Comparison of ENCODE assay signal across 8 mouse cellular contexts in genomic region chrX:96096513-96097210, GRCm38 (mm10). TPM values are rescaled to one million over a fixed set of nuclear protein-coding genes. Genes with fewer than 3 reads are reported as not detected.
DNase-seq lines count a peak whose midpoint lies in the region; ATAC-seq lines count a peak whose summit lies in the region.

No protein-coding gene starts in this region.

- DNase-seq in 3T3-L1 (ENCODE audit: low read depth, low spot score) (peak; percentile 75), R1 (ENCODE audit: low read depth, low spot score) (peak; percentile 56)
- peak; percentile 48 for DNase-seq in embryonic facial prominence, embryonic 14.5 days (ENCODE audit: low spot score)
- peak; percentile 27 to 38 for DNase-seq in heart, postnatal 14 days
- DNase-seq in limb, embryonic 11.5 days (ENCODE audit: low spot score), result peak; percentile 35
- DNase-seq in midbrain, embryonic 11.5 days (ENCODE audit: low spot score, missing footprints), result peak; percentile 88
- DNase-seq in frontal cortex, postnatal 10 days (ENCODE audit: low spot score in 2 of 2), result no peak

- intact Hi-C loops in heart, postnatal 14 days (cut with DNase I), result loop anchor here (2.0 to 5.0 kb wide), 3 partner anchors 36 to 76 kb away; no protein-coding TSS in a partner anchor

- peak; percentile 53 for ATAC-seq in embryonic facial prominence, embryonic 14.5 days (ENCODE audit: low read depth)
- peak; percentile 63; the same call in 1 of the 2 replicates for ATAC-seq in limb, embryonic 11.5 days (ENCODE audit: insufficient number of reproducible peaks, low FRiP score, low TSS enrichment, low read depth)
- peak; percentile 60 for ATAC-seq in midbrain, embryonic 11.5 days (ENCODE audit: low FRiP score)
- ATAC-seq in stomach, embryonic 14.5 days (ENCODE audit: insufficient number of reproducible peaks, insufficient read depth, low FRiP score, low read depth), result peak; percentile 53; the same call in 1 of the 2 replicates

- peak overlapping the region; percentile 61 for H3K4me2 ChIP-seq in embryonic facial prominence, embryonic 14.5 days (ENCODE audit: low read depth, low read length)
- H3K4me2 ChIP-seq in limb, embryonic 11.5 days (ENCODE audit: low read depth, severe bottlenecking), result peak overlapping the region; percentile 56
- peak overlapping the region; percentile 53 for H3K4me2 ChIP-seq in midbrain, embryonic 11.5 days
- H3K4me2 ChIP-seq in stomach, embryonic 14.5 days (replicated peaks; ENCODE audit: low read depth, low read length), result peak overlapping the region; percentile 47

- H3K27me3 ChIP-seq in embryonic facial prominence, embryonic 14.5 days (replicated peaks; ENCODE audit: control insufficient read depth, insufficient read depth, low read length), result peaks cover 13% of the 10 kb centered on the region
- no peaks in the 10 kb centered on the region for H3K27me3 ChIP-seq in limb, embryonic 11.5 days (ENCODE audit: control insufficient read depth, insufficient read depth, low read length)
- H3K27me3 ChIP-seq in midbrain, embryonic 11.5 days (ENCODE audit: control insufficient read depth, insufficient read depth, low read length), result no peaks in the 10 kb centered on the region
- H3K27me3 ChIP-seq in stomach, embryonic 14.5 days (ENCODE audit: control insufficient read depth, insufficient read depth, low read length), result no peaks in the 10 kb centered on the region

- H3K9ac ChIP-seq in embryonic facial prominence, embryonic 14.5 days (ENCODE audit: low read depth, low read length), result peak overlapping the region; percentile 67
- H3K9ac ChIP-seq in limb, embryonic 11.5 days (ENCODE audit: low read length), result peak overlapping the region; percentile 45
- peak overlapping the region; percentile 66 for H3K9ac ChIP-seq in midbrain, embryonic 11.5 days (ENCODE audit: low read length)
- H3K9ac ChIP-seq in stomach, embryonic 14.5 days (replicated peaks; ENCODE audit: low read depth, low read length), result peak overlapping the region; percentile 45

- H3K4me1 ChIP-seq in embryonic facial prominence, embryonic 14.5 days (ENCODE audit: control insufficient read depth, insufficient read depth, low read length), result no peaks in the 10 kb centered on the region
- no peaks in the 10 kb centered on the region for H3K4me1 ChIP-seq in limb, embryonic 11.5 days (ENCODE audit: control insufficient read depth, insufficient read depth, low read length)
- H3K4me1 ChIP-seq in midbrain, embryonic 11.5 days (ENCODE audit: control insufficient read depth, insufficient read depth, low read length), result no peaks in the 10 kb centered on the region
- H3K4me1 ChIP-seq in stomach, embryonic 14.5 days (ENCODE audit: control insufficient read depth, insufficient read depth, low read length), result no peaks in the 10 kb centered on the region

- H3K4me3 ChIP-seq in embryonic facial prominence, embryonic 14.5 days (ENCODE audit: low read depth, low read length), result peak overlapping the region; percentile 54
- H3K4me3 ChIP-seq in limb, embryonic 11.5 days (ENCODE audit: low read depth, low read length), result peak overlapping the region; percentile 48
- peak overlapping the region; percentile 46 for H3K4me3 ChIP-seq in midbrain, embryonic 11.5 days (ENCODE audit: low read depth, low read length)
- H3K4me3 ChIP-seq in stomach, embryonic 14.5 days (ENCODE audit: low read depth, low read length), result peak overlapping the region; percentile 40

- H3K36me3 ChIP-seq in embryonic facial prominence, embryonic 14.5 days (ENCODE audit: control insufficient read depth, insufficient read depth, low read length), result no peaks in the 10 kb centered on the region
- H3K36me3 ChIP-seq in limb, embryonic 11.5 days (ENCODE audit: control insufficient read depth, insufficient read depth, low read length), result no peaks in the 10 kb centered on the region
- H3K36me3 ChIP-seq in midbrain, embryonic 11.5 days (ENCODE audit: control insufficient read depth, insufficient read depth, low read length), result no peaks in the 10 kb centered on the region
- no peaks in the 10 kb centered on the region for H3K36me3 ChIP-seq in stomach, embryonic 14.5 days (ENCODE audit: control insufficient read depth, insufficient read depth, low read length)

- peak overlapping the region; percentile 70 for H3K27ac ChIP-seq in embryonic facial prominence, embryonic 14.5 days (replicated peaks; ENCODE audit: low read depth, low read length)
- H3K27ac ChIP-seq in limb, embryonic 11.5 days (replicated peaks; ENCODE audit: low read depth, low read length), result no peak overlapping the region
- no peak overlapping the region for H3K27ac ChIP-seq in midbrain, embryonic 11.5 days (ENCODE audit: low read depth, low read length)
- H3K27ac ChIP-seq in stomach, embryonic 14.5 days (ENCODE audit: low read length), result peak overlapping the region; percentile 66; the same call in 1 of the 2 replicates

- H3K9me3 ChIP-seq in embryonic facial prominence, embryonic 14.5 days (ENCODE audit: control insufficient read depth, low read length), result no peaks in the 10 kb centered on the region
- no peaks in the 10 kb centered on the region for H3K9me3 ChIP-seq in limb, embryonic 11.5 days (ENCODE audit: control insufficient read depth, low read length)
- H3K9me3 ChIP-seq in midbrain, embryonic 11.5 days (ENCODE audit: control insufficient read depth, low read length), result no peaks in the 10 kb centered on the region
- H3K9me3 ChIP-seq in stomach, embryonic 14.5 days (ENCODE audit: control insufficient read depth, low read depth, low read length), result no peaks in the 10 kb centered on the region

- WGBS in embryonic facial prominence, embryonic 14.5 days, result 23% methylated on average over 14 of the region's 15 CpGs
- 23% methylated on average over 15 of the region's 15 CpGs for WGBS in limb, embryonic 11.5 days
- WGBS in midbrain, embryonic 11.5 days, result 20% methylated on average over 15 of the region's 15 CpGs
- WGBS in stomach, embryonic 14.5 days, result 21% methylated on average over 15 of the region's 15 CpGs

RNA-seq across cellular contexts. Expression of gene Msn, which starts 0.8 kb away (rescaled TPM):
- 118 and 129 TPM in 2 replicates for polyA plus RNA-seq in embryonic facial prominence, embryonic 14.5 days (2014; fragmentation: Nextera tagmentation; extraction: Ambion mirVana)
- 100 to 1,000 TPM; 146 to 163 TPM for total RNA-seq in heart, postnatal 14 days (2021)
- 82.3 and 87.2 TPM in 2 replicates for polyA plus RNA-seq in limb, embryonic 11.5 days (2014; fragmentation: Nextera tagmentation; extraction: Ambion mirVana)
- polyA plus RNA-seq in midbrain, embryonic 11.5 days (2014; fragmentation: Nextera tagmentation; extraction: Ambion mirVana), result 119 and 120 TPM in 2 replicates
- polyA plus RNA-seq in stomach, embryonic 14.5 days (2014; fragmentation: Nextera tagmentation; extraction: Ambion mirVana), result 87.3 and 92.4 TPM in 2 replicates

Comparison
In these comparisons a context has a peak if more than half of its experiments do, and no peak if none do; other contexts are left out.
1. DNase-seq: peak in 3T3-L1 (single experiment), R1 (single experiment), embryonic facial prominence, embryonic 14.5 days (single experiment), heart, postnatal 14 days (2 of 2), limb, embryonic 11.5 days (single experiment) and midbrain, embryonic 11.5 days (single experiment); none in frontal cortex, postnatal 10 days (0 of 2).
2. H3K27ac ChIP-seq: peak in embryonic facial prominence, embryonic 14.5 days (single experiment) and stomach, embryonic 14.5 days (single experiment); none in limb, embryonic 11.5 days (single experiment) and midbrain, embryonic 11.5 days (single experiment).
3. Peak in every context shown above with its lines, with median percentiles within 50 percentile points of each other: ATAC-seq, H3K4me2 ChIP-seq, H3K4me3 ChIP-seq and H3K9ac ChIP-seq.